Mouse (Mus musculus) small intestine, adult 2 months (tissue): ENCODE measurements around the gene Usp25.

ENCODE experiments used
- CTCF ChIP-seq: fragments of 200-500 bp; IDR thresholded peaks from 2 replicates; pipeline ENCODE4 v1.5.1; 2012; ENCODE audit warnings: low read depth, mild to moderate bottlenecking, control low read depth, inconsistent platforms, low read length, moderate library complexity, mixed read lengths; ENCODE audit not compliant: insufficient replicate concordance, insufficient read length; ENCODE audit errors: extremely low read depth
- POLR2A ChIP-seq: fragments of 200-500 bp; IDR thresholded peaks from 2 replicates; pipeline ENCODE4 v1.6.1; 2012; ENCODE audit warnings: low read depth, mild to moderate bottlenecking, control low read depth, inconsistent platforms, low read length, moderate library complexity

DNA sequence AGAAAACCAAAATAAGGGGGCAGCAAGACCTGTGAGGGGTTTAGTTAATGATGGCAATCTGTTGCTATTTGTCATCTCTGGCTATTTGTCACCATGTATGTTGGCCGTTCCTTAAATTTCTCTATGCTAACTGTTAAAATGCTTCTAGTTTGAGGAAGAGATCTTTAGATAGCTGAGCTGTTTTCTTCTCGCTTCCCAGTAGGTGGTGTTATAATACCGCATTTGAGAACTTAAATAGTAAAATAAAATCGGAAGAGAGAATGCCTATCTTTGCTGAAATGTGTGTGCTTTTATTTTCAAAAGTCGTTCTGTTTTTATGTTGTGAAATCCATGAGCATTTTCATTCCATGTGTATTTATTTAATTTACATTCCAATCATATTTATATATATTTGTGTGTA, 115.2 kb downstream of the Usp25 start:
- TF ChIP-seq CTCF (no peak), POLR2A (no peak)
